Mouse (Mus musculus): ENCODE results near the gene Wfdc15a.

Wfdc15a gene

GRCm38 (mm10) chr2:164180124-164180523, 19.8 kb downstream of the Wfdc15a start:
- DNase-seq (ENCODE audit: extremely low read depth, low read depth, low spot score): no peak

GRCm38 (mm10) chr2:164177831-164178230, 22.1 kb downstream of the Wfdc15a start:
- DNase-seq (ENCODE audit: extremely low read depth, low read depth, low spot score): no peak

GRCm38 (mm10) chr2:164175850-164176249, 24.1 kb downstream of the Wfdc15a start:
- no peak for DNase-seq (ENCODE audit: extremely low read depth, low read depth, low spot score)

GRCm38 (mm10) chr2:164174649-164175395, 25.1 kb downstream of the Wfdc15a start:
- no peak for DNase-seq (ENCODE audit: extremely low read depth, low read depth, low spot score)

GRCm38 (mm10) chr2:164173394-164173793, 26.5 kb downstream of the Wfdc15a start:
- no peak for DNase-seq (ENCODE audit: extremely low read depth, low read depth, low spot score)

GRCm38 (mm10) chr2:164170902-164171301, 29.0 kb downstream of the Wfdc15a start, which contains the start of gene Kcns1:
TSS of gene Kcns1 (minus strand) at chr2:164171113.
- no peak for DNase-seq (ENCODE audit: extremely low read depth, low read depth, low spot score)

GRCm38 (mm10) chr2:164170326-164170725, 29.6 kb downstream of the Wfdc15a start:
- no peak for DNase-seq (ENCODE audit: extremely low read depth, low read depth, low spot score)

GRCm38 (mm10) chr2:164168571-164168946, 31.4 kb downstream of the Wfdc15a start:
- no peak for DNase-seq (ENCODE audit: extremely low read depth, low read depth, low spot score)

GRCm38 (mm10) chr2:164167752-164168570, 32.0 kb downstream of the Wfdc15a start:
- DNase-seq (ENCODE audit: extremely low read depth, low read depth, low spot score): no peak

- no peak for DNase-seq (ENCODE audit: extremely low read depth, low read depth, low spot score)
Measured at GRCm38 (mm10) chr2:164164941-164165340, 35.0 kb downstream of the Wfdc15a start.

- no peak for DNase-seq (ENCODE audit: extremely low read depth, low read depth, low spot score)
Measured at GRCm38 (mm10) chr2:164161515-164162055, 38.3 kb downstream of the Wfdc15a start.

- no peak for DNase-seq (ENCODE audit: extremely low read depth, low read depth, low spot score)
Measured at GRCm38 (mm10) chr2:164158838-164159237, 41.1 kb downstream of the Wfdc15a start.

GRCm38 (mm10) chr2:164156158-164156557, 43.8 kb downstream of the Wfdc15a start:
- DNase-seq (ENCODE audit: extremely low read depth, low read depth, low spot score): no peak

GRCm38 (mm10) chr2:164154007-164154406, 45.9 kb downstream of the Wfdc15a start:
- no peak for DNase-seq (ENCODE audit: extremely low read depth, low read depth, low spot score)

GRCm38 (mm10) chr2:164152341-164152740, 47.6 kb downstream of the Wfdc15a start:
- no peak for DNase-seq (ENCODE audit: extremely low read depth, low read depth, low spot score)

- DNase-seq (ENCODE audit: extremely low read depth, low read depth, low spot score): no peak
Measured at GRCm38 (mm10) chr2:164150086-164150760, 49.7 kb downstream of the Wfdc15a start.
